Mouse (Mus musculus) retina, embryonic 14.5 days (tissue): Measurements from ENCODE around the gene Clasp2.
"Not testable (repeated sequence)": the region's sequence is repeated elsewhere in the genome, so short reads cannot be mapped to it uniquely, and the experiment has no call there.

Source experiments
- DNase-seq: peaks from one replicate; pipeline ENCODE4 v3.0.0-alpha.2; 2015; ENCODE audit warnings: low spot score

Clasp2 gene

DNA sequence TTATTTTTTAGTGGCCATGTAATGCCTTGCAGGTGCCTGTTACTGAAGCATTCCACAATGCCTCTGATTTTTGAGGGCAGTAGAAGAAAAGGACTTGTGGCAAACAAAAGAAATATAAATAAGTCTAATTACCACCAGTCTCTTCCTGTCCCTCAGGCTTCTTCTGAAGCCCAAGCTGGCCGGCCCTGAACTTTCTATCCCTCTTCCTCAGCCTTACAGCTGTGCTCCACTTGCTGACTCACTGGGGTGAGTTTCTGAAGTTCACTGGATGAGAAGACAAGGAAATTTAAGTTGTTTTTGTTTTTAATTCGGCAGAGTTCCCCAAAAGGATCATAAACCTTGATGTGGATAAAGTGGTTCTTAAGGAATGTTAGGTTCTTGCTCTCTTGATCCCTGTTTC, 74.6 kb downstream of the Clasp2 start:
- no peak for DNase-seq

DNA sequence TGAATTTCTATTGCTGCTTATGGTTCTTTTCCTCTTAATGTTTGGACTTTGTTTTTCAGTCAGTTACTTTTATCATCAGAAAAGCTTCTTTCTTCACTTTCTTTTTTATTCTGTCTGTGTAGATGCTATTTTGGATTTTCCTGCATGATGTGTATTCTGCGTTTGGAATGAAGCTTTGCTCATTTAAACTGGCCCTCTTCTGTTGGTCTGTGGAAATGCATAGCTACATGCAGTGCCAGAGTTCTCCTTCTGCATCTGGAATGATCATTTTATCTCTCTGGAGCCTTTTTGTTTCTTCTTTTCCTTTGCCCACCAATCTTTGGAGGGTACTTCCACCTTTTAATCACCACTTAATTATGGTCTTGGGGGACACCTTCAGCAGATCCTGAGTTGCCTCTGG, 80.9 kb downstream of the Clasp2 start:
- DNase-seq, result no peak

DNA sequence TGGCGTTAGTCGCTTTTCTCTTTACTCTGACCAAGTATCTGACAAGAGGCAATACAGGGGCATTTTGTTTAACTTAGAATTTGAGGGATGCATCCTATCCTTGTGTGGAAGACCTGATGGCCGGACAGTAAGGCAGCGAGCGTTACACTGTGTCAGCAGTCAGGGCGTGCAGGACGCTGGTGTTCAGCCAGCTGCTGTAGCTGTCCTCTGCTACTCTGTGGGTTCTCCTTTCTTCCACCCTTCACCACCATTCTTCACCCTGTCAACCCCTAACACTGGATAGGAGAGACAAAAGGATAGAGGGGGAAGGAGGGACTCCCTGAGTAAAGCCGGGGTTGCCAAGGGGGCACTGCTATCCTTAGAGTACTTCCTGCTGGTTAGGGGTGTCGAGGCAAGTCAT, 87.4 kb downstream of the Clasp2 start:
- DNase-seq, result no peak

DNA sequence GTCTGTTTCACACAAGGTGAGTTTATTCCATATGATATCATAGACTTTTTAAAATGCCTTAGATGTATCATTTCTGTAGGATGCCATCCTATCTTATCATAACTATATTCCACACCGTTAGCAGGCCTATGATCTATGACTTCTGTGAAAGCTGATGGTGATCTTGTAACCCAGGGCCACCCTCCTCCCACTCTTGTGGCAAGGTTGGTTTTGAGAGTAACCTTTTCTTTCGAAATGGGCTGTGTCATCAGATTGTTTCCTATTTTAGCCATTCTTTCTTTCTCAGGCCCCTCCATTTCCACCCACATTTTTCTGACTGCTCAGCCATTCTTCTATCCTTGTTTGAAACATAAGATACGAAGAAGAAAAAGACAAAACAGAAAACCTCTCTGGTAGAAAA, 88.9 kb downstream of the Clasp2 start:
- no peak for DNase-seq

DNA sequence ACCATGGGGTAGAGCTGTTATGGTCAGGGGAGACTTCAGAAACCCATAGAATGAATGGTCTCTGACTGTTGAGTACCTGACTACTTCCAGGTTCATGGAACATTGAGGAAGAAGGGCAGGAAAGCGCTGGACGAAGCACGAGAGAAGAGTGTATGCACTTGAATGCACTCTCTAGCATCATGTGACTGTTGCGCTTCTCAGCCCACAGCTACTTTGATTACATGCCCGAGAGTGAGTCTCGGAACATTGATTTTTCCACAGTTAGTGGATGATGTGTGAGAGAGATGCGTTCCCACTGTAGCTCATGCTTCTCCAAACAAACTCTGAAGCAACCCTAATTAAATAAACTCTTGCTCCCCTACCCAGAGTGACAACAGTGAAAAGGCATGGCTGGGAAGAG, 92.2 kb downstream of the Clasp2 start:
- DNase-seq, result no peak

DNA sequence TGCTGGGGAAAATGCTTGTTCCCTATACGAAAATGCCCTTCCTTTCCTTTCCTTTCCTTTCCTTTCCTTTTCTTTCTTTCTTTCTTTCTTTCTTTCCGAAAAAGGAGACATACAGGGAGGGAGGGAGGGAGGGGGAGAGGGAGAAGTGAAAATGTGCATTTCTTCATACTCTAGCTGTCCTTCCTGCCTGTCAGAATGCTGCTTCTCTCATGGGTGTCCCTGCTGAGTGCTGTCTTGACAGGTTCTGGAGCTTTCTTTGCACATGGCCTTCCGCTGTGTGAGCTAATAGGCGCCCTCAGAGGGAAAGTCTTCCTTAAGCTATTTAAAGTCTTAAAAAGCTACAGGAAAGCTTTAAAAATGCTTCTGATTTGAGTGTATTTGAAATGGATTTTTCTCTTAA, 95.7 kb downstream of the Clasp2 start:
- no peak for DNase-seq

DNA sequence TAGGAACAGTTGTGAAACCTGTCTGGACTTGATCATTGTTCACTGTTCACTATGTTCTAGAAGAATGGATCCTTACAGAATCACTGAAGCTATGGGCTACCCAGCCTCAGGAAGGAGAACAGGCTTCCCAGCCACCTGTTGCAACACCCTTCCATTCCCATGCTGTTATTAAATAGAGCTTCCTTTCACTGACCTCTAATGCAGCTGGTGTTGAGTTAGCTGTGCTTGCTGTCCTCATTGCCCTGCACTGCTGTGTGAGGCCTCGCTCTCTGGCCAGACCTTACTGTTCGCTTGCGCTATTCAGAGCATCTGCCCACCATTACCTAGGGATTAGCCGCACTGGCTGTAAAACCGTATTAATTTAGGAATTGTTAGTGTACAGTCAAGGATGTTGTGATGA, 96.2 kb downstream of the Clasp2 start:
- DNase-seq, result peak; percentile 34

DNA sequence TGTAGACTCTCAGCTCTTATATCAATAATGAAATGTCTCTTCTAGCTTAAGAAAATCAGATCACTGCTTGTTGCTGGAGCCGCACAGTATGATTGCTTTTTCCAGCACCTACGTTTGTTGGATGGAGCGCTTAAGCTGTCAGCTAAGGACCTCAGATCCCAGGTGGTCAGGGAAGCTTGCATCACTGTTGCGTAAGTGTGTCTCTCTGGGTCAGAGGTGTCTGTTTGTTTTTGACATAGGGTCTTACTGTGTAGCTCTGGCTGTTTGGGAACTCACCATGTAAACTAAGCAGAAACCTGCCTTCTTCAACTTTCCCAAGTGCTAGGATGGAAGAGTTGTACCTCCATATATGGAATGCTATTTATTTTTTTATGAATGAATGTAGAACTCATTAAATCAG, 102.8 kb downstream of the Clasp2 start:
- no peak for DNase-seq

DNA sequence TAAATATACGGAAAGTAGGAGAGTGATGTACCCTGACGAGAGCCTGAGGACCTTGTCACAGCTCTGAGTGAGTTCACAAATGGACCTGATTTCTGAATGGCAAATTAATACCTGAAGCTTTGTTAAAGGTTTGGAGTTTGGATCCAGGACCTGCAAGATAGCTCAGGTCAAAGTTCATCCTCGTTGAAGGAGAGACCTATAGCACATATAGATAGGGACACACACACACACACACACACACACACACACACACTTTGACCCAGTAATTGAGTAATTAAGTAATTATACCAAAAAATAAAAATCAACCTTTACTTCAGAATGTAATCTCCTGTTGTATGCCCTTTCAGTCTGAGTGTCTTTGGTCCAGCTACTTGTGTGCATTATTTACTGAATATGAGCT, 114.2 kb downstream of the Clasp2 start:
- no peak for DNase-seq

DNA sequence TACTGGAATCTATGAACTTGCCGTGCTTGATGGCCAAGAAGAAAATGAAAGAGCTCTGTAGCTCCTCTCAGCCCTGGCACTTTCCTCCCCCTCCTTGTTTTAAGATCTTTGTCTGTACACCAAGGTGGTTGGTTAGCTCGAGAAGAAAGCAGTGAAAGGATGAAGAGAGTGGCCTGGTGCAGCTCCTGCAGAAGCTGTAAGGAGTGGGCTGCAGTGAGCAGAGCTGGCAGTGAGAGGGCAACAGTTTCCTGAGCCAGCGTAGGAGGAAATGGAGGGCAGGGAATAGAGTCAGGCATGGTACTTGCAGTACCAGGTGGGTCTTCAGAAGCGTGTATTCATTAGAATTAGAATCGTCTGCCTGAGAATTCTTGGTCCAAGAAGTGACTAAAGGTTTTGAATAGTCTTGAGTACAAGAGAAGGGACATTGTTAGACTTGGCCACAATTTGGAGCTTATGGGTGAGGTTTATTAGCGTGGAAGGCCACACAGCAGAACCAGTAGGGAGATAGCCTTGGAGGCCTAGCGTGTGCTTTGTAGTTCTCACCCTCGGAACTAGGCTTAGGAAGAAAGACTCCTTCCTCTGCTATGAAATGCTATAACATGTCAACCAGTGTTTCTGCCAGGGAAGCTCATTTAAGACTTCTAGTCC, 116.1 kb downstream of the Clasp2 start:
- no peak for DNase-seq

DNA sequence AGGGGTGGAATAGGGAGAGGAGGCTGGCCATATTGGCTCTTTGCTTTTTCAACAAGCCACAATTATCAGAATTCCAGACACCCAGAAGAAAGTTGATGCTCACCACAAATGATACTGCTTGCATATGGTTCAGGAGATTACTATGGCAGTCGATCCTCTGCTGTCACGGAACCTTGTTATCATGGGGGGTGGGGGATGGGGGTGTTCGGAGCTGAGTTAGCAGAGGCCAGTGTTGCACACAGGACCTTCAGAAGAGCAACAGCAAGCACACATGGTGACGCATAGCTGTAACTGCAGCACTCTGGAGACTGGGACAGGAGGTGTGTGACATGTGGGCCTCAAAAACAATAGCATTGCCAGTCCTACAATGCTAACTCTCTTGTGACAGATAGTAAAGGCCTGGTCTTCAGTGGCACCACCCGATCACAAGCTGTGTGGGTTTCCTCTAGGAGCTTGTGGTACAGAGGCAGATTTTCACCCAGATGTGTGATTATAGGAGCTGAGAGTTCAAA, 116.7 kb downstream of the Clasp2 start:
- no peak for DNase-seq

DNA sequence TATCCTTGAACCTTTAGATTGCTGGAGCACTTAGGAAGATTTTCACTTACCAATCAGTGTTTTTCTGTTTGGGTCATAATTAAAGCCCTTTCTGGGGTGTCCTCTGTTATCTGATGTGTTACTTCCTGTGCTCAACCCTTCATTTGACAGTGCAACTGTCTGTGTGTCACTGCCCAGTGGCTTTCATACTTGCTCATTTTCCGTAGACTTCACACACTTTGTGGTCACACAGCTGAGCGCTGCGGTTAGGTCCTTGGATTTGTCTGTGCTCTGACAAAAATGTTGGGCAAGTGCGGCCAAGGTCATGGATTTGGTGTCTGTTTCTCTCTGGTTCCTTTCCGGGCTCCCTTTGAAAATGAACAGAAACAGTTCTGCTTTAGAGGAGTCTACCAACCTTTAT, 118.1 kb downstream of the Clasp2 start:
- DNase-seq, result no peak

DNA sequence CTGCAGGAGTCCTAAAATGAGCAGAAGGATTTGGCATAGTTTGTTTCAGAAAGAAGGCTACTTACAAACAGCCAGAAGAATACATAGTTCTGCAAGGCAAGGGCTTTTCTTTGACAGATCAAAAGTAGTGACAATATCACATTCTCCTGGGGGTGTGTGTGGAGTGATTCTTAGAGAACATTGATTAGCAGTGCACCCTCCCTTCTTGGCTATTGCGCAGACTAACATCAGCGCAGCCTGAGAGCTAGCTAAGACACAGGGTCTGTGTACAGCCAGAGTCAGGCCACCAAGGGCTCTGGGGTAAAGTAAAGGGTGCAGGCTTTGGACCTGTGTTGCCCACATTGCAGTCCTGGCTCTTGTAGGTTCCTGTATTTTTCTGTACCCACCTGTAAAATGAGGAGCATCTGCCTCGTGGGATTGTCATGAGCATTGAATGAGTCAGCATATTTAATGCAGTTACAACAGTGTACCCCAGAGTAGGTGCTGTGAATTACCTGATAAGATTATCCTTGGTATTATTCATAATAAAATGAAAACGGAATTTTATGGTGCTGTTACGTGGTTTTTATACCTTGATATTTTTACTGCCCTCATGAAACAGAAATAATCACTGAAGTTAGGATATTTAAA, 122.2 kb downstream of the Clasp2 start:
- no peak for DNase-seq

DNA sequence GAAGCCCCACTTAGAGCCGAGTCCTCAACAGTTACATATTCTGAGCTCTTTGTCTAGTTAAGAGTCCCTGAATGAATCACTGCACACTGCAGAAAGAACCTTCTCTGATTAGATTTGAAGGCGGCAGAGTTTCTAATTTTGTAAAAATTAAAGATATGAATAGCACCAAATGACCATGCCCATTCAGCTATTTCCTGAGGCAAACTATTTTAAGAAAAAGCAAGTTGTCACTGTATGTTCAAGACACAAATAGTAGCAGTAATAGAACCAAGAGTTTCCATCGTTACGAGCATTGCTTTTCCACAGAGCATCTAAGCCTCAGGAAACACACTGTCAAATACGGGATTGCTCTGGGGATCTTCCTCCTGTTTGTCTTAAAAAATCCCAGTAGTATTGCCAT, 126.7 kb downstream of the Clasp2 start:
- DNase-seq, result no peak

DNA sequence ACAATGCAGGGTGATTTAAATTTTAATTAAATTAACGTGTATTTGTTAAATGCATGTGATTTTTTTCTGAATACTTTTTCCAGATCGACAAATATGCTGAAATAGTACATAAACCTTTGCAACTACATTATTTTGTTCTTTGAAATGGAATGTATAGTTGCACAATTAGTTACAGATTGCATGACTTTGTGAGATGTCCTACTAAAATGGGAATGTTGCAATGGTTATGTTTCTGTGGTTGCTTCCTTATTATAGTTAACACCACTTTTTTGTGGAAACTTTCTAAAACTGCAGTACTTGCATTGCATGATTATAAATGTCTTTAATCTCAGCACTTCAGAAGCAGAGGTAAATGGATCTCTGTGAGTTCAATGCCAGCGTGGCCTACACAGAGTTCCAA, 153.6 kb downstream of the Clasp2 start:
- no peak for DNase-seq

DNA sequence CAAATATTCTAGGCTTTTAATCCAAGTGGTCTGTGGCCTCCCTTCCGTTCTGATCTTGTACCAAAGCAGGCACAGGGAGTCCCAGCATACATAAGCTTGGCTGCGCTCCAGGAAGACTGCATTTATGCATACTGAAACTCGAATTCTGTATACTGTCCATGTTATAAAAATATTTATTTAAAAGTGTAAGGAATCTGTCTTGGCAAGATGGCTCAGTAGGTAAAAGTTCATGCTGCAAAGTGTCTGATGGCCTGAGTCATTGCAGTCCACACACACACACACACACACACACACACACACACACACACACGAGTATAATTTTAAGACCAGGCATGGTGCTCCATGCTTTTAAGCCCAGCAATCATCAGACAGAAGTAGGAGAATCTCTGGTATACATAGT, 161.9 kb downstream of the Clasp2 start:
- no peak for DNase-seq

DNA sequence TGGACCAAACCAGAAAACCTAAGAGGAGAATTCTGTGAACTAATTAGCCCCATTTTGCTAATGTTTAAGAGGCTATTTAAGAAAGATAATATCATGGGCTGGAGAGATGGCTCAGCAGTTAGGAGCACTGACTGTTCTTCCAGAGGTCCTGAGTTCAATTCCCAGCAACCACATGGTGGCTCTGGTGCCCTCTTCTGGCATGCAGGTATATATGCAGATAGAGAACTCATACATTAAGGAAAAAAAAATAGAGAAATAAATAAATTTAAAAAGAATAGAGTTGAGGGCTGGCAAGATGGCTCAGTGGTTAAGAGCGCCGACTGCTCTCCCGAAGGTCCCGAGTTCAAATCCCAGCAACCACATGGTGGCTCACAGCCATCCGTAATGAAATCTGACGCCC, 163.0 kb downstream of the Clasp2 start:
- DNase-seq, result not testable (repeated sequence)

DNA sequence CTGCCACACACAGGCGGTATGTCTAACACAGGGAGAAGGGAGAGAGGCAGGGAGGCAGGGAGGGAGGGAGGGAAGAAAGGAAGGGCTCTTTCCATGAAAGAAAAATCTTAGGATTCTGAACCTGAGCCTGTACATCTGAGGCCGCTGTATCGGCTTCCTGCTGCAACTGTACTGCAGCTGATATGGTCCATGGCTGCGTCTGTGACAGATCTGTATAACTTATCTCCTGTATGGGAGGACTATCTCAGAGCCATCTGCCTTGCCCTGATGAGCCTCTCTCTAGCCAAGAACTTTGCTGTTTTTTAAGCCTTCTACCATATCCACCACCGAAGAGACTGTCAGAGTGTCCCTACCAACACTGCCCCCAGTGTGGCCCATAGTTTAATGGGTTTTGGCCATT, 174.5 kb downstream of the Clasp2 start:
- DNase-seq, result no peak

DNA sequence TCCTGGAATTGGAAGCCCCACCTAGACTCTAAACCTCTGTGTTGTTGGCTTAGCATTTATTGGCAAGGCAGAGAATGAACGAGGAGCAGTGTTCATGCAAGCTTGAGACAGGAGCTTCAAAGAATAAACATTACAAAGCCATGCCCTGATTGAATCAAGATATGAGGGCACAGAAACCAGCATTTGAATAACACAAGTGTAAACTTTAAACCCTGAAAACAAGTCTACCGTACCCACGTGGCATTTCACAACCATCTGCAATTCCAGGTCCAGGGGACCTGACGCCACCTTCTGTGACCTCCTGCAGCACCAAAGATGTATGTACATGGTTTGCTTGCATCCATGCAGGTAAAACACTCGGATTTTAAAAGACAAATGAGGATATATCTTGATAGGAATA, 181.4 kb downstream of the Clasp2 start:
- no peak for DNase-seq

DNA sequence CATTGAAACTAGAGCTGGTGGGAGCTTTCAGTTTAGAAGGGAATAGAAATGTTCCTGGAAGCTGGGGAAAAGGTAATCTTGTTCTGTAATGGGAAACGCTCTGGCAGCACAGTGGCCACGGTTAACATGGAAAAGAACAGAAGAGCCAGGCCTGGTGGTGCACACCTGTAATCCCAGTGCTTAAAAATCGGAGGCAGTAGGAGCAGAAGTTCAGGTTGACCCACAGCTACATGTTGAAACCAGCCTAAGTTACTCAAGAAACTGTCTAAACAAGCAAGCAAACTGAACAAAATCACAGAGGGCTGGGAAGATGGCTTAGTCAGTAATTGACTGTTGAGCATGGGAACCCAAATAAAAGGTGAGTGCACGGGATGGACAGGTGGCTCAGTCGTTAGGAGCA, 183.6 kb downstream of the Clasp2 start:
- no peak for DNase-seq

DNA sequence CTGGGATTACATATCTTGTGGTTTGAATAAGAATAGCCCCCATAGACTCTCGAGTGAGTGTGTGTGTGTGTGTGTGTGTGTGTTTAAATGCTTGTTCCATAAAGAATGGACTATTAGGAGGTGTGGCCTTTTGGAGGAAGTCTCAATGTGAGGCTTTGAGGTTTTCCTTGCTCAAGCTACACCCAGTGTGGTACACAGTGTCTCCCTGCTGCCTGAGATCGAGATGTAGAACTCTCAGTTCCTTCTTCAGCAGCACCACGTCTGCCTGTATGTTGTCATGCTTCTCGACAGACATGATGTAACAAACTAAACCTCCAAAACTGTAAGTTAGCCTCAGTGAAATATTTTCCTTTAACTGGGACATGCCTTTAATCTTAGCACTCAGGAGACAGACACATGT, 187.3 kb downstream of the Clasp2 start:
- DNase-seq, result no peak

DNA sequence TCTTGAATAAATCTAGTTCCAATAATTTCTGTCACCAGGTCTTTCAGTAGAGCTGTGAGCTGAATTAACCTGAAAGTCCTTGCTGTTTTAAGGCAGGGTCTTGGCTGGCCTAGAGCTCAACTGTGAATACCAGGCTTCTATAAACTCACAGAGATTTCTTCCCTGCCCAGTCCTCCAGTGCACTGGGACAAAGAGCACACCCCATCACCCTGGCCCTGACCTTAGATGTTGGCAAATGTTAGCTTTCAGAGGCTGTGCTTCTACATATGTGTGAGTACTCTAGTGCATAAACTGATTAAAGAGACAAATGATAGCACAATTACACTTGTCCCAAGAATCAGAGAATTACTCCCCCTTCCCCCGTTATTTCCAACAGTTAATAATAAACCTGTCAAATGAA, 188.4 kb downstream of the Clasp2 start:
- no peak for DNase-seq

DNA sequence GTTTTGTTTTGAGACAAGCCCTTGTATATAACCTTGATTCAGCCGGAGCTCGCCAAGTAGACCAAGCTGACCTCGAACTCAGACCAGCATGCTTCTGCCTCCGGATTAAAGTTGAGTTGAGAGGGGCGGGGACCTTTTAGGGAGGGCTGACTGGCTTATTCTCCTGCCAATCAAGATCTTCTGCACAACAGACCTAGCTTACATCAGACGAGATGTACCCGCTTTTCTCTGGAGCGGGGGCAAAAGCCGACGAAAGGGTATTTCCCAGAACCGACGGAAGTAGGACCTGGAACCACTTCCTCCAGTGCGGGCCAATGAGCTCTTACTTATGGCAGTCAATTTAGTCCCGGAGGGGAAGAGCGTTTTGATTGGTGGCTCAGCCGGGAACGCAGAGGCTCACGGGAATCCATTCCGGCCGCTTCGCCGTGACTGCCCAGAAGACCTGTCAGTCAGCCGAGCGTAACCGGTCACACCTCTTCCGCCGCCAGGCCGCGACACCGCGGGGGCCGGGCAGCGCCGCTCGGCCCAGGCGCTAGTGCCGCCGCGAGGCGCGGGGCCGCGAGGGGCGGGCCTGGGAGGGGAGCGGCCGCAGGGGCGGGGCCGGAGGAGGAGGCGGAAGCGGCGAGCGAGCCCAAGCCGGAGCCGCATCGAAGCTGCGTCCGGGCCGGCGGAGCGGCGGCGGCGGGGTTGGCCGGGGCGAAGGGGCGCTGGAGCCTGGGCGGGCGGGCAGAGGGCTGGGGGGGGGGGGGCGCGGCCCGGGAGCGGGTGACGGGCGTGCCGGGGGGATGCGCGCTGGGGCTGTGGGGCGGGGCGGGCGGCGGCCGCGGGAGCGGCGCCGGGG, 189.5 kb downstream of the Clasp2 start, which contains the start of gene Ubp1:
TSS of gene Ubp1 (plus strand) at position 401 of the 841 bp plus-strand sequence.
- peak; percentile 98 for DNase-seq
